Mouse (Mus musculus) erythroblast, embryonic 14.5 days (primary cell): ENCODE results near the gene Arhgef7.

Source experiments
- GATA1 ChIP-seq: IDR thresholded peaks from 2 replicates; pipeline ENCODE4 v1.6.1; 2012; ENCODE audit warnings: low read length, inconsistent platforms, mixed read lengths
- TAL1 ChIP-seq: IDR thresholded peaks from 3 replicates; pipeline ENCODE4 v1.6.1; 2012; ENCODE audit warnings: low read length, inconsistent platforms, mixed read lengths

DNA sequence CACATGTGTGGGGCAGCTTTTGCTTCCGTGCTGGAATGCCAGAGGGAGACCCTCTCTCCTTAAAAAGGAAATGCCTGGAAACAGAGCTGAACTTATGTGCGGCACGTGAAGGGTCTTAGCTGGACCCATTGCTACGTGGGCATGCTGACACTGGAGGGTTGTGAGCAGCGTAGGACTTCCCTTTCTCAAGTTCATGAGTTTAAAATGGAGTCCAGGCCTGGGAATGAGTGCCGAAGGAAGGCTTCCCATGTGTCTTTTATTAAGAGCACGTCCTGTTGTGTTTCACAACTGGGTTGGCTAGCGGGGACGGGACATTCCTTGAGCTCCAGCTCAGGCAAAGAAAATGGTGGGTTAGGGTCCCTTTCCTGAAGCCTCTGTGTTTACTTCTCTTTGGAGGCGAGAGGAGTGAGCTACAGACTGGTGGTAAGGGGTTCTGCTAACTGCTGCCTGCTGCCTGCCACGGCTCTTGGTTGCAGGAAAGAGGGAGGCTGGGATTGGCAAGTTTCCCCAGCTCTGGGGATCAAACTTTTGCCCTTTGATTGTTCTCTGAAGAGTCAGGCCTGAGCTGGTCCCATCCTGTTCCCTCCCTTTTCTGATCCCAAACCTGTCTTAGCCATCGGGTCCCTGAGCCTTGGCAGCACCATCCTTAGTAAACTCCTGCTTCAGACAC, 2.9 kb downstream of the Arhgef7 start:
- TF ChIP-seq GATA1 (no peak), TAL1 (no peak)
